Mouse (Mus musculus) left cerebral cortex, adult 2 months (tissue): ENCODE data around the gene Foxp1. TPM values are rescaled to one million over a fixed set of nuclear protein-coding genes. Genes with fewer than 3 reads are reported as not detected.

Source experiments
- DNase-seq, 2 experiments: peaks; one replicate each; pipeline ENCODE4 v3.0.0; 2021 to 2022; ENCODE audit warnings: low spot score in 2 of 2, mixed read lengths in 1 of 2; ENCODE audit errors: extremely low spot score in 1 of 2
- H3K27ac ChIP-seq: fragments of 200-600 bp; 2 replicates; pipeline ENCODE4 v1.8.1; 2022
- H3K4me3 ChIP-seq: fragments of 200-600 bp; 2 replicates; pipeline ENCODE4 v1.8.1; 2022
- CTCF ChIP-seq: fragments of 200-600 bp; IDR thresholded peaks from 2 replicates; pipeline ENCODE4 v1.8.1; 2022; ENCODE audit warnings: antibody characterized with exemption, mild to moderate bottlenecking, moderate library complexity
- intact Hi-C: fragments of 180-260 bp; cut with DNase I; formaldehyde crosslinking; loops from one replicate; pipeline ENCODE4 v1.15.1; 2025
- total RNA-seq, 2 experiments: library from RNA; stranded (reverse); gene quantifications; 2 replicates each; pipeline ENCODE4 v1.2.3; 2021

Foxp1 gene
- total RNA-seq, 2 experiments from 2014 or later = 133 to 139 TPM

GRCm38 (mm10) chr6:99026040-99026439 lies 496.5 kb downstream of the Foxp1 start:
- no peak for TF ChIP-seq CTCF
- no peak for DNase-seq
- intact Hi-C loops = loop anchor here (5.0 to 10.0 kb wide), 4 partner anchors 241 to 921 kb away; partner anchors contain the start of gene Foxp1
- H3K4me3 ChIP-seq = peak overlapping the region; percentile 50
- peak overlapping the region; percentile 76 for H3K27ac ChIP-seq

GRCm38 (mm10) chr6:99024588-99024987 lies 497.9 kb downstream of the Foxp1 start:
- TF ChIP-seq CTCF = no peak
- Histone ChIP-seq H3K27ac (peak overlapping the region; percentile 76), H3K4me3 (peak overlapping the region; percentile 50)
- intact Hi-C loops = loop anchor here (10.0 kb wide), 2 partner anchors 580 to 920 kb away; no protein-coding TSS in a partner anchor
- no peak for DNase-seq

GRCm38 (mm10) chr6:99020570-99021444 lies 501.7 kb downstream of the Foxp1 start:
- no peak for DNase-seq
- peak overlapping the region; percentile 75 for H3K27ac ChIP-seq
- H3K4me3 ChIP-seq = peak overlapping the region; percentile 3; the same call in 1 of the 2 replicates
- intact Hi-C loops = loop anchor here (10.0 kb wide), 2 partner anchors 584 to 916 kb away; no protein-coding TSS in a partner anchor
- TF ChIP-seq CTCF = no peak

- intact Hi-C loops = loop anchor here (10.0 kb wide), 2 partner anchors 585 to 915 kb away; no protein-coding TSS in a partner anchor
Measured at GRCm38 (mm10) chr6:99019716-99020115, 502.8 kb downstream of the Foxp1 start.

DNA sequence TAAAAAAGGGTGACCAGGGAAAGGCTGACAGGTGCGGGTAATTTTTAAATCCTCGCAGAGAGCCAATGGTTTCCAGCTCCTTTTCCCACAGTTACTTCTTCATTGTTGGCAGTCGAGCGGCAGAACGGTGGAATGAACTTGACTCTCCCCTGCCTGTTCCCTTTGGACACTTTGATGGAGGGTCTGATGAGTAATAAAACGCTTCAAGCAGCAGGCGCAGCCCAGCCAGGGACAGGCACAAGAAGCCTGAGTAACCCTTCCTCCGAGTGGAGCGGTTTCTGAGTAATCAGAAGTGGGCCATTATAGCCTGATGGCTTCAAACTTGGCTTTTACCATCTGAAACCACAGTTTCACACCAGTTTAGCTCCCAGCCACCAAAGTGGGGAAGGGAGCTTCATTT lies 503.3 kb downstream of the Foxp1 start:
- no peak for TF ChIP-seq CTCF
- H3K4me3 ChIP-seq = no peak overlapping the region
- H3K27ac ChIP-seq = peak overlapping the region; percentile 66
- intact Hi-C loops = no loop called here
- DNase-seq = no peak

More at GRCm38 (mm10) chr6:99019716-99020115, 502.8 kb downstream of the Foxp1 start:
- H3K4me3 ChIP-seq = no peak overlapping the region
- H3K27ac ChIP-seq = peak overlapping the region; percentile 66; the same call in 1 of the 2 replicates
- no peak for TF ChIP-seq CTCF
- DNase-seq = no peak

GRCm38 (mm10) chr6:99013866-99014502 lies 508.5 kb downstream of the Foxp1 start:
- intact Hi-C loops = no loop called here
- Histone ChIP-seq H3K4me3 (no peak overlapping the region), H3K27ac (peak overlapping the region; percentile 37; the same call in 1 of the 2 replicates)
- DNase-seq = peak in 1 of 2 experiments; percentile 39
- TF ChIP-seq CTCF = no peak

- intact Hi-C loops = no loop called here
- TF ChIP-seq CTCF = no peak
- Histone ChIP-seq H3K4me3 (no peak overlapping the region), H3K27ac (peak overlapping the region; percentile 37; the same call in 1 of the 2 replicates)
- no peak for DNase-seq
Measured at GRCm38 (mm10) chr6:99013119-99013865, 509.2 kb downstream of the Foxp1 start.

GRCm38 (mm10) chr6:99011895-99012584 lies 510.5 kb downstream of the Foxp1 start:
- TF ChIP-seq CTCF = no peak
- H3K27ac ChIP-seq = peak overlapping the region; percentile 9
- H3K4me3 ChIP-seq = no peak overlapping the region
- intact Hi-C loops = no loop called here
- no peak for DNase-seq

GRCm38 (mm10) chr6:99009771-99010170 lies 512.8 kb downstream of the Foxp1 start:
- DNase-seq = no peak
- no peak overlapping the region for H3K27ac ChIP-seq
- no peak overlapping the region for H3K4me3 ChIP-seq
- intact Hi-C loops = no loop called here
- TF ChIP-seq CTCF = no peak

DNA sequence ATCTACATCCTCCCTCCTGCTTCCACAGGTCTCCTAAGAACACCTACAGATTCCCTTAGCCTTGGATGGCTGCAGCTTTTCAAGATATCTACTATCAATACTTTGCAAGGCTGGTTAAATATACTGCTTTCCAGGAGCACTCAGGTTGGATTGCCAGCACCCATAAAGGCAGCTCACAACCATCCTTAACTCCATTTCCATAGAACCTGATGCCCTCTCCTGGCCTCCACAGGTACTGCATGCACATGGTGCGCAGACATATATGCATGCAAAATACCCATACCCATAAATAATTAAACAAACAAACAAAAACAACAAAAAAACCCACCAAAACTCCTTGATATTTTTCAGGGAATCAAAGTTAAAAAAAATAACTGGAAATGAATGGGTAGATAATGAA lies 514.0 kb downstream of the Foxp1 start:
- Histone ChIP-seq H3K27ac (no peak overlapping the region), H3K4me3 (no peak overlapping the region)
- no peak for DNase-seq
- peak; percentile 48 for TF ChIP-seq CTCF
- intact Hi-C loops = no loop called here

DNA sequence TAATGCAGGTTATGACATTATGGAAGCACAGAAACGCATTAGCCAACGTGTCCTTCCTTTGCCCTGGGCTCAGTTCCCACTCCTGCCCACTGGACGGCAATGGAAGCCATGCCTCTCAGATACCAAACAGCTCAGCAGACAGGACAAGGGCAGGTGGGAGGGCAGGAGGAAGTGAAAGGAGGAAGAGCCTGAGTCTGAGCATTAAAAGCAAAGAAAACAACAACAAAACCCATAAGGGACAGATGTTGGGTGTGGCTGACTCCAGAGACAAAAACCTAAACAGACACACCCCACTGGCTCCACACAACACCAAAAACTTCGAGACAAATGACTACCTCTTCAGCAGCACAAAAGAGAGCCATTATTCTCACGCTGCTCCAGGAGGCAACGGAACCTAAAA lies 515.0 kb downstream of the Foxp1 start:
- Histone ChIP-seq H3K27ac (0 out of 2 replicates have a peak overlapping the region, but pooled peaks have one; percentile 4), H3K4me3 (no peak overlapping the region)
- no peak for TF ChIP-seq CTCF
- intact Hi-C loops = no loop called here
- DNase-seq = no peak
